Mouse (Mus musculus): ENCODE results near the gene Galntl6. TPM values are rescaled to one million over a fixed set of nuclear protein-coding genes. Genes with fewer than 3 reads are reported as not detected.

The Galntl6 gene
- polyA plus RNA-seq, 1 experiment from 2014 or later: 16.9 TPM

DNA sequence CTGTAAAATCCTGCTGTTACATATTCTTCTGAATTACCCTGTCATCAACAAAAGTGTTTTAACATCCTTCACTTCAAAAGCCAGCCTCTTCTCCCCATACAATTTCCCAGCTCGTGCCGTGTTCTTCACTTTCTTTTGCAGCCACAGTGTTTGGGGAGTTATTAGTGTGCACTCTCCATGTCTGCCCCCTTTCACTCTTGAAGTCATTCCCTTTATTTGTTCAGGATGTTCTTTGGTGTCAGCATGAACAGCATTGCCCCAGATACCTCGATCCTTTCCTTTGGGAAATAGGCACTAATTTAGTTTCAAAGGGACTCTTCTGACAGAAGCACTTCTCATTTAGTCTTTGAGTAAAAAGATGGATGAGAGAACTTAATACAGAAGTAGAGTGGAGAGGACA lies 939.6 kb downstream of the Galntl6 start:
- Histone ChIP-seq H3K4me1 (replicated peaks; ENCODE audit: control insufficient read depth, insufficient read depth, low read length) (peaks cover 3% of the 10 kb centered on the region; the same call in 1 of the 2 replicates), H3K4me3 (replicated peaks; ENCODE audit: low read length) (no peak overlapping the region), H3K4me2 (replicated peaks) (no peak overlapping the region), H3K27me3 (ENCODE audit: control insufficient read depth, insufficient read depth, low read length) (no peaks in the 10 kb centered on the region), H3K36me3 (replicated peaks; ENCODE audit: control insufficient read depth, insufficient read depth) (no peaks in the 10 kb centered on the region), H3K27ac (no peak overlapping the region), H3K9me3 (ENCODE audit: control insufficient read depth, low read length) (no peaks in the 10 kb centered on the region), H3K9ac (no peak overlapping the region)
- WGBS: 56% methylated on average over 3 of the region's 3 CpGs
- DNase-seq (ENCODE audit: low spot score): no peak
- no peak for ATAC-seq (ENCODE audit: low FRiP score)

DNA sequence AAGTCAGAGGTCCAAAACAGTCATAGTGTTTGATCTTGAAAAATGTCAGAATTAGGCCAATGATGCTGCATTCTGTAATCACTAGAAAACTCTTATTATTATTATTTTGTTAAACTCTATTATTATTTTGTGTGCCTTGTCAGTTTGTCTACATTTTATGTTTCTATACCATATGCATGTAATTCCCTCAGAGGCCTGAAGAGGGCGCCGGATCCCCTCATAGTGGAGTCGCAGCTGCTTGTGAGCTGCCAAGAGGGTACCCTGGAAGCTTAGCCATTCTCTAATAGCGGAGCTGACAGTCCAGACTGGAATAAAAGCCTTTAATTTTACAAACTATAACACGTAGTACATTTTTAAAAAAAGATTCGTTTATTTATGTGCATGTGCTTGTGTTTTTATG lies 945.8 kb downstream of the Galntl6 start:
- Histone ChIP-seq H3K27me3 (ENCODE audit: control insufficient read depth, insufficient read depth, low read length) (no peaks in the 10 kb centered on the region), H3K4me1 (replicated peaks; ENCODE audit: control insufficient read depth, insufficient read depth, low read length) (no peaks in the 10 kb centered on the region; the same call in 1 of the 2 replicates), H3K36me3 (replicated peaks; ENCODE audit: control insufficient read depth, insufficient read depth) (no peaks in the 10 kb centered on the region), H3K9me3 (ENCODE audit: control insufficient read depth, low read length) (no peaks in the 10 kb centered on the region), H3K9ac (no peak overlapping the region), H3K4me3 (replicated peaks; ENCODE audit: low read length) (no peak overlapping the region), H3K4me2 (replicated peaks) (no peak overlapping the region), H3K27ac (no peak overlapping the region)
- ATAC-seq (ENCODE audit: low FRiP score): no peak
- peak; percentile 54 for DNase-seq (ENCODE audit: low spot score)
- WGBS: 20% methylated on average over 6 of the region's 6 CpGs

DNA sequence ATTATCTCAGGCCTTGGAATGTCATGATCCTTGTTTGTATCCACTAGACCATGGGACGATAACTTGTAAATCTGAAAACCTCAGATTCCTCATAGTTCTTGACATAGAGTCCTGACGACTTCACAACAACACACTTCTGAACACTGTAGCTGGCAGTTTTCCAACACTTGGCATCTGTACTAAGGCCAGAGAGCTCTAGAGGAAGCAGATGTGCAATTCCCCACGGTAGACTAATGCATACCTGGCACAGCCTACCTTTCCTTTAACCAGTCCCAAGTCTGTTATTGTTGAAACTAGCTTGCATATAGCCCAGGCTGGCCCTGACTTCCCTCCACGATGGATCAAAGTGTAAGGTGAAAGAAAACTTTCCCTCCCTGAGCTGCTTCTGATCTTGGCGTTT lies 946.9 kb downstream of the Galntl6 start:
- Histone ChIP-seq H3K4me3 (replicated peaks; ENCODE audit: low read length) (no peak overlapping the region), H3K27ac (no peak overlapping the region), H3K4me2 (replicated peaks) (no peak overlapping the region), H3K36me3 (replicated peaks; ENCODE audit: control insufficient read depth, insufficient read depth) (no peaks in the 10 kb centered on the region), H3K27me3 (ENCODE audit: control insufficient read depth, insufficient read depth, low read length) (no peaks in the 10 kb centered on the region), H3K4me1 (replicated peaks; ENCODE audit: control insufficient read depth, insufficient read depth, low read length) (no peaks in the 10 kb centered on the region; the same call in 1 of the 2 replicates), H3K9me3 (ENCODE audit: control insufficient read depth, low read length) (no peaks in the 10 kb centered on the region), H3K9ac (no peak overlapping the region)
- ATAC-seq (ENCODE audit: low FRiP score) (no peak), DNase-seq (ENCODE audit: low spot score) (no peak)
- WGBS: 60% methylated on average over 5 of the region's 5 CpGs

DNA sequence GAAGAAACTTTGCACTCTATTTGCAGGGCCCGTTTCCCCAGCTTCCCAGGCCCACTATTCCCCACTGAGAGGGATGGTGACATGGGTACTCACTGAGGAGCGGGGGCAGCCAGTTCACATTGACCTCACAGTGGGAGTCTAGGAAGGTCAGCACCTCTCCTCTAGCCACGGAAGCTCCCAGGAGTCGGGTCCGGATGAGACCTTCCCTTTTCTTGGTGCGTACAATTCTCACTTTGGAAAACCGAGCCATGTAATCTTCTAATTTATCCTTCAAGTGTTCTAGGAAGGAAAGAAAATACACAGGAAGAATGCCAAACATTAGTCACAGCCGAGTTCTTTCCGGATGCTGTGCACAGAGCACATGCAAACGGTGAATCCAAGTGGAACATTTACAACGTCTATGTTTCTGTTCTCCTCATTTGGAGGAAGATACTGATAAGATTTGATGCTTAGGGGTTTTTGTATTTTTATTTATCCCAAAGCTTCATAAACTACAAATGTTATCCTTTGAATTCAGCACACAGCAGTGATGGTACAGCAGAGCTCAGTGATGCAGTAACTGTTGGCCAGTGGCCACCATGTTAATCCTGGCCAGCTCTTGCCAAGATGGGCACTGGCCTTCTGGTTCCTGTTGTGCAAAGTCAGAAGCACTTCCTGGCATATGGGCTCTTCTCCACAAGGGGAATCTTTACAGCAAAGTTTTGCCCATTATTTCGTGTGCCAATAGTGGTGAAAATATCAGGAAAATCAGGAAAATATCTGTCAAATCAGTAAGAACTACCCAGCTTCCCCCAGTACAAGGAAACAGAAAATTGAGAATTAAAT lies 949.9 kb downstream of the Galntl6 start:
- no peak overlapping the region for H3K9ac ChIP-seq
- WGBS: 30% methylated on average over 12 of the region's 12 CpGs
- H3K4me2 ChIP-seq (replicated peaks): no peak overlapping the region; the same call in 1 of the 2 replicates
- ATAC-seq (ENCODE audit: low FRiP score): peak; percentile 81
- H3K4me1 ChIP-seq (replicated peaks; ENCODE audit: control insufficient read depth, insufficient read depth, low read length): peaks cover 8% of the 10 kb centered on the region
- DNase-seq (ENCODE audit: low spot score): peak; percentile 63
- no peaks in the 10 kb centered on the region for H3K27me3 ChIP-seq (ENCODE audit: control insufficient read depth, insufficient read depth, low read length)
- H3K9me3 ChIP-seq (ENCODE audit: control insufficient read depth, low read length): no peaks in the 10 kb centered on the region
- H3K27ac ChIP-seq: no peak overlapping the region
- no peak overlapping the region for H3K4me3 ChIP-seq (replicated peaks; ENCODE audit: low read length)
- H3K36me3 ChIP-seq (replicated peaks; ENCODE audit: control insufficient read depth, insufficient read depth): no peaks in the 10 kb centered on the region

DNA sequence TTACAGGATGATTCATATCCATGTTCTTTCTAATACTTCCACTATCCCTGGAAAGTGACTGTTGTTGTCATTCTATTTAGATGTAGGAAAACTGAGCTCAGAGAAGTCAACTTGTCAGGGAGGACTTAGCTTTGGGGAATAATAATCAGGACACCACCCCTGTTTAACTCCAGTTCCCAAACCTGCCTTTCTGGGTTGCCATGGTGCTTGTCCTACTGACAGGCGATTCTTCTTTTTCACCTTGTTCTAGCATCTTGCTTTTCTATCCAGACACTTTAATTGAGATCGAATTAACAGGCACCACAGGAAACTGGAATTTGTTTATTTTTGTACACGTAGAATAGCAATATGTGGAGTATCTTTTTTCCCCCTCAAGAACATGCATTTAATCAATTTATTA lies 953.3 kb downstream of the Galntl6 start:
- ATAC-seq (ENCODE audit: low FRiP score): no peak
- no peak overlapping the region for H3K4me2 ChIP-seq (replicated peaks)
- H3K36me3 ChIP-seq (replicated peaks; ENCODE audit: control insufficient read depth, insufficient read depth): no peaks in the 10 kb centered on the region
- peaks cover 8% of the 10 kb centered on the region for H3K4me1 ChIP-seq (replicated peaks; ENCODE audit: control insufficient read depth, insufficient read depth, low read length)
- no peaks in the 10 kb centered on the region for H3K27me3 ChIP-seq (ENCODE audit: control insufficient read depth, insufficient read depth, low read length)
- H3K9ac ChIP-seq: no peak overlapping the region
- no peak overlapping the region for H3K4me3 ChIP-seq (replicated peaks; ENCODE audit: low read length)
- H3K27ac ChIP-seq: no peak overlapping the region
- H3K9me3 ChIP-seq (ENCODE audit: control insufficient read depth, low read length): no peaks in the 10 kb centered on the region
- no peak for DNase-seq (ENCODE audit: low spot score)
- WGBS: 40% methylated on average over 3 of the region's 3 CpGs

DNA sequence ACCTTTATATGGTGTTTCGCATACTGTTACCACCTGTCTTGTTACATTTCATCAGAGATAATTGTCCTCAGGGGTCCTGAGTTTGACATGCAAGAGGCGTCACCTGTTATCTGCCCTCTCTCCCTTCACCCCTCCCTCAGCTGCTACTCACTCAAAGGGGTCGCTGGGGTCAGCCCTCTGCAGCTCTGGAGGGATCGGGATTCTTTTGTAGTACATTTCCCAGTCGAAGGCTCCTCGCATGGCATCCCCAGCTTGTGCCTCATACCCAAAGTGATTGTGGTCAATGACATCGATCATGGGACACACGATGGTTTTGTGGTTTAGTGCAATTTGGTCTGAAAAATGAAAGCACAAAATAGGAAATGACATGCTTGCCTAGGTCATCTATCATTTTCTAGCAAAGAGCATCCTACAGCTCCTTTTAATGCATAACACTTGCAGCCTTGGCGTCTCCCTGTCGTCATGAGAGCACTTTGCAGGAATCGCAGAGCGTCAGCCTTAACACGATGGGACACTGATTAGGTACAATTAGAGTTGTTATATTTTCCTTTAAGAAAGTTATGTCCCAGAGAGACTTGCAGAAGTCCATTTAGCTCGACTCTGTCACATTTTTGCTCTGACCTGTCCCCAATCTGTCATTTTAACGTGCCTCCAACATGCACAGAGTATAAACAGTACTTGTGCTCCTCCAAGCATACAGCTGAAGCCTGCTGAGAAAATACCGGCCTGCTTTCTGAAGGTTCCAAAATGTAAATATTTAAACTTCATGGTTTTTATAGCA lies 954.1 kb downstream of the Galntl6 start:
- H3K27me3 ChIP-seq (ENCODE audit: control insufficient read depth, insufficient read depth, low read length): no peaks in the 10 kb centered on the region
- peaks cover 8% of the 10 kb centered on the region for H3K4me1 ChIP-seq (replicated peaks; ENCODE audit: control insufficient read depth, insufficient read depth, low read length)
- no peaks in the 10 kb centered on the region for H3K36me3 ChIP-seq (replicated peaks; ENCODE audit: control insufficient read depth, insufficient read depth)
- H3K9me3 ChIP-seq (ENCODE audit: control insufficient read depth, low read length): no peaks in the 10 kb centered on the region
- H3K4me2 ChIP-seq (replicated peaks): no peak overlapping the region
- no peak overlapping the region for H3K9ac ChIP-seq
- WGBS: 23% methylated on average over 16 of the region's 16 CpGs
- no peak for DNase-seq (ENCODE audit: low spot score)
- no peak for ATAC-seq (ENCODE audit: low FRiP score)
- no peak overlapping the region for H3K4me3 ChIP-seq (replicated peaks; ENCODE audit: low read length)
- no peak overlapping the region for H3K27ac ChIP-seq

DNA sequence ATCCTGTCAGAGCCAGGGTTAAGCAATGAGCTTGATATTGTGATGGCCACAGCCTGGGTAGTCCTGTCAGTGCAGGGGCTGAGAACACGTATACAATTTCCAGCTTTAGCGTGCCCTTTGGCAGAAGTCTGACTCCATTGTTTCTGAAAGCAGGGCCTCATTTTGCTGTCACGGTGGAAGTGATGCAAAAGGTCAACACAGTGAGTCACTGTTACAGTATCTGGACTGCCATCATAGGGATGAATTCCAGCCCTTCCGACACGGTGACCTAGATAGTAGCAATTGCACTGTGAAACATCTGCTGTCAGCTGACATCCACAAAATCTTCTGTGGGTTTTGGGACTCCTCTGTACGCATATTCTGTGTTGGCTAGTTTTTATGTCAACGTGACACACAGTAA lies 956.9 kb downstream of the Galntl6 start:
- DNase-seq (ENCODE audit: low spot score) (no peak), ATAC-seq (ENCODE audit: low FRiP score) (no peak)
- 86% methylated on average over 7 of the region's 7 CpGs for WGBS
- H3K4me2 ChIP-seq (replicated peaks): no peak overlapping the region
- no peaks in the 10 kb centered on the region for H3K27me3 ChIP-seq (ENCODE audit: control insufficient read depth, insufficient read depth, low read length)
- no peaks in the 10 kb centered on the region for H3K36me3 ChIP-seq (replicated peaks; ENCODE audit: control insufficient read depth, insufficient read depth)
- no peak overlapping the region for H3K27ac ChIP-seq
- H3K4me1 ChIP-seq (replicated peaks; ENCODE audit: control insufficient read depth, insufficient read depth, low read length): peaks cover 8% of the 10 kb centered on the region
- no peak overlapping the region for H3K9ac ChIP-seq
- no peaks in the 10 kb centered on the region for H3K9me3 ChIP-seq (ENCODE audit: control insufficient read depth, low read length)
- no peak overlapping the region for H3K4me3 ChIP-seq (replicated peaks; ENCODE audit: low read length)

DNA sequence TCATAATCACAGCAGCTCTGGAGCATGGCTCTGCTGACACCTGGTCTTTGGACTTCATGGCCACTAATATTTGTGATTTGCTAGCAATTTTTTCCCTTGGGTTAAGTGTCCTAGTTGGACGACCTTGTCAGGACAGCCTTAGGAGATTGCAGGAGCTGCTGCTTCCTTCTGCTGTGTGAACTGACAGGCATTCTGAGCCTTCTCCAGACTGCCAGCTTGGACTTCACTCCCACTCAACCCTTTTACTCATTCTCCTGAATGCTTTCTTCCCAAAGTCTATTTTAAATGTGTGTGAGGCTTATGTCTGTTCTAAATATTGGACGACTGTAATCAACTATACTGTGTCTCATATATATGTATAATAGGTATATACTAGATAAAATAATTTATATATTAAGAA lies 971.3 kb downstream of the Galntl6 start:
- ATAC-seq (ENCODE audit: low FRiP score) (no peak), DNase-seq (ENCODE audit: low spot score) (no peak)
- no peaks in the 10 kb centered on the region for H3K36me3 ChIP-seq (replicated peaks; ENCODE audit: control insufficient read depth, insufficient read depth)
- H3K4me2 ChIP-seq (replicated peaks): no peak overlapping the region
- H3K9ac ChIP-seq: no peak overlapping the region
- no peaks in the 10 kb centered on the region for H3K9me3 ChIP-seq (ENCODE audit: control insufficient read depth, low read length)
- 79% methylated on average over 2 of the region's 2 CpGs for WGBS
- H3K4me1 ChIP-seq (replicated peaks; ENCODE audit: control insufficient read depth, insufficient read depth, low read length): no peaks in the 10 kb centered on the region
- no peak overlapping the region for H3K27ac ChIP-seq
- H3K27me3 ChIP-seq (ENCODE audit: control insufficient read depth, insufficient read depth, low read length): no peaks in the 10 kb centered on the region
- no peak overlapping the region for H3K4me3 ChIP-seq (replicated peaks; ENCODE audit: low read length)

DNA sequence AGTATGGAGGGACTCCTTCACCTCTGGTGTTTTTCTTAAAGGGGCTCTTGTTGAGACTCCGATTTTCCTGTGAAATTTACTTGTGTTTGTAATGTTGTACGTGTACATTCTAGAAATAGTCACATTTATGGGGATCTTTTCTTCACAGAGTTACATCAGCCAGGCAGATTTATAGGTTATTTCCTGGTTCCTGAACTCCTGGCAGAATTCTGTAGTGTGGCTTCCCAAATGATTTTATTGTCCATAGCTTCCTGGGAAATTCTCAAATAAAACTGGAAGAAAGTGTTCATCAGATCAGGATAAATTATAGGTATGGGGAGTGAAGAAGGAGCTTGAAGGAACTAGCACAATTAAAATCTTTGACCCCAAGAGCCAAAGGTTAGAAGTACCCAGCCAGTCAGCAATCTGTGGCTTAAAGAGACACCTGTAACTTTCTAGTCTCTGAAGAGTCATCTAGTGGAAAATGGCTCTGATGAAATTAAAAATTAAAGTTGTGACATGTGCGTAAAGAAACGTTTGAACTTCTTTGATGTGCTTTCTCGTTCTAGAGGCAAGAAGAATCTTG lies 972.5 kb downstream of the Galntl6 start:
- Histone ChIP-seq H3K36me3 (replicated peaks; ENCODE audit: control insufficient read depth, insufficient read depth) (no peaks in the 10 kb centered on the region), H3K9me3 (ENCODE audit: control insufficient read depth, low read length) (no peaks in the 10 kb centered on the region), H3K27ac (no peak overlapping the region), H3K4me2 (replicated peaks) (no peak overlapping the region; the same call in 1 of the 2 replicates), H3K4me1 (replicated peaks; ENCODE audit: control insufficient read depth, insufficient read depth, low read length) (no peaks in the 10 kb centered on the region), H3K9ac (no peak overlapping the region), H3K4me3 (replicated peaks; ENCODE audit: low read length) (no peak overlapping the region), H3K27me3 (ENCODE audit: control insufficient read depth, insufficient read depth, low read length) (no peaks in the 10 kb centered on the region)
- no peak; the same call in 1 of the 2 replicates for ATAC-seq (ENCODE audit: low FRiP score)
- no peak for DNase-seq (ENCODE audit: low spot score)
- 77% methylated on average over 5 of the region's 5 CpGs for WGBS

Measured in hindbrain, embryonic 14.5 days (tissue).